1 mouse cellular context compared by ENCODE assay signal in the genomic region with DNA sequence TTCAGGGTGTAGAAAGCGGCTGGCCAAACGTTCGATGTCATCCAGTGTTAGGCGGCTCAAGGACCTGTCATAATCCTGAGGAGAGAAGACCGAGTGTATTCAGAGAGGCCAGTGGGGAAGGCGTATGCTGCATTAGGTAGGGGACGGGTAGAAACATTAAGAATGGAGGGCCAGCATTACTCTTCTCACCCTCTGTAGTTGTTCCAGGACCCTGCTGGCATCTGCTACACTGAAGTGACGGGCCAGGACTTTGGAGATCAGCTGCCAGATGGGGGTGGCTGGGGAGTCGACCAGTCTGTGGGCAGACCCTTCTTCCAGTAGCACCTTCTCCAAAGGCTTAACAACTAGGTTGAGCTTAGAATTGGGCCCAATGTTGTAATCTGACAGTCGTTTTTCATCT.
TF ChIP-seq lines count a peak whose summit lies in the region.

No protein-coding gene starts in this region.

TF ChIP-seq in MEL, 35 proteins besides CTCF, POLR2A, EP300 and RAD21:
- TF ChIP-seq BHLHE40 (IDR thresholded peaks at IDR 0.05; ENCODE audit: borderline replicate concordance, low read depth, low read length): no peak
- no peak for TF ChIP-seq USF2 (IDR thresholded peaks at IDR 0.05; ENCODE audit: borderline replicate concordance in 1 of 2, insufficient read depth in 1 of 2, low read depth in 1 of 2, low read length in 2 of 2)
- no peak for TF ChIP-seq UBTF (IDR thresholded peaks at IDR 0.05; ENCODE audit: borderline replicate concordance, insufficient read depth, low read depth, low read length)
- TF ChIP-seq TBP (IDR thresholded peaks at IDR 0.05; ENCODE audit: low read depth, low read length): no peak
- TF ChIP-seq CHD2 (IDR thresholded peaks at IDR 0.05; ENCODE audit: low read length): no peak
- TF ChIP-seq ELF1 (IDR thresholded peaks at IDR 0.05; ENCODE audit: low read depth, low read length): no peak
- no peak for TF ChIP-seq MAZ (IDR thresholded peaks at IDR 0.05; ENCODE audit: low read depth, low read length)
- no peak for TF ChIP-seq ZKSCAN1 (IDR thresholded peaks at IDR 0.05; ENCODE audit: low read depth, low read length)
- no peak for TF ChIP-seq TCF12 (IDR thresholded peaks at IDR 0.05; ENCODE audit: low read depth, low read length)
- no peak for TF ChIP-seq MYC (IDR thresholded peaks at IDR 0.05; ENCODE audit: low read depth, low read length)
- no peak for TF ChIP-seq KAT2A (conservative IDR thresholded peaks at IDR 0.05; ENCODE audit: low read depth, low read length)
- TF ChIP-seq ZC3H11A (IDR thresholded peaks at IDR 0.05; ENCODE audit: low read depth, low read length): no peak
- no peak for TF ChIP-seq NRF1 (IDR thresholded peaks at IDR 0.05; ENCODE audit: insufficient read depth, low read depth, low read length, poor library complexity, severe bottlenecking)
- no peak for TF ChIP-seq HCFC1 (IDR thresholded peaks at IDR 0.05; ENCODE audit: low read depth, low read length)
- no peak for TF ChIP-seq MEF2A (IDR thresholded peaks at IDR 0.05; ENCODE audit: extremely low read depth, insufficient replicate concordance, low read depth, low read length, poor library complexity, severe bottlenecking)
- no peak for TF ChIP-seq NELFE (IDR thresholded peaks at IDR 0.05; ENCODE audit: low read depth, low read length)
- TF ChIP-seq ZMIZ1 (IDR thresholded peaks at IDR 0.05; ENCODE audit: low read depth, low read length): no peak
- TF ChIP-seq E2F4 (IDR thresholded peaks at IDR 0.05; ENCODE audit: borderline replicate concordance, low read depth, low read length): no peak
- TF ChIP-seq POLR2AphosphoS2 (IDR thresholded peaks at IDR 0.05; ENCODE audit: low read length): no peak
